Mouse (Mus musculus) lung, adult 2 months (tissue): Measurements from ENCODE around the gene Mknk2.

Source experiments
- CTCF ChIP-seq: fragments of 200-500 bp; IDR thresholded peaks from 2 replicates; pipeline ENCODE4 v1.5.1; 2011; ENCODE audit warnings: mild to moderate bottlenecking, low read length, control low read depth; ENCODE audit not compliant: insufficient read depth
- POLR2A ChIP-seq: fragments of 200-500 bp; IDR thresholded peaks from 2 replicates; pipeline ENCODE4 v1.6.1; 2011; ENCODE audit warnings: low read depth, mild to moderate bottlenecking, control low read depth, low read length, borderline replicate concordance; ENCODE audit errors: extremely low read depth

GRCm38 (mm10) chr10:80692249-80693165, 14.6 kb upstream of the Mknk2 start:
- TF ChIP-seq POLR2A (no peak; the same call in 1 of the 2 replicates), CTCF (no peak)
